Mouse (Mus musculus): ENCODE results near the gene Mpst.
A peak's percentile ranks its signal among the peaks of the same experiment; 100 is the strongest.

Mpst gene

GRCm38 (mm10) chr15:78406293-78406934 lies at the start of gene Mpst:
Mpst (plus strand) TSS chr15:78406416.
- DNase-seq (ENCODE audit: low spot score in 2 of 2) = peak; percentile 93

GRCm38 (mm10) chr15:78365916-78366315 lies 40.3 kb upstream of the Mpst start:
- no peak for DNase-seq (ENCODE audit: low spot score in 2 of 2)

- DNase-seq (ENCODE audit: low spot score in 2 of 2) = peak; percentile 37 to 56
Measured at GRCm38 (mm10) chr15:78366875-78367274, 39.3 kb upstream of the Mpst start.

DNA sequence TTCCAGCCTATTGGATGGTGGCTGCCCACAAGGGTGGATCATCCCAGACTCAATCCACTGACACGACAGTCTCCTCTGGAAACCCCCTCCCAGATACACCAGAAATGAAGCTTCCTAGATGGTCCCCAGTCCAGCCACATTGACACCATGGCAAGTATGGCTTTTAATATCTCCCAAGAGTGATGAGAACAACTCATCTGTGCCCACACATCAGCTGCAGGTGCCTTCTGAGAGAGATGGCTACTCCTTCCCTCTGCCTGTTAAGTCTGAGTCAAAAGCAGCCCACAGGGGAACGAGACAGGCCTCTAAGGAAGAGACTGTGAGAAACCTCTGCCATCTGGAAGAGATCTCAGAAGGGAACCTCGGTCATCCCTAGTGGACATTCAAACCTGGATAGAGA lies 38.4 kb upstream of the Mpst start:
- peak in 1 of 2 experiments; percentile 20 for DNase-seq (ENCODE audit: low spot score in 2 of 2)

- peak in 1 of 2 experiments; percentile 20 for DNase-seq (ENCODE audit: low spot score in 2 of 2)
Measured at GRCm38 (mm10) chr15:78368926-78369346, 37.3 kb upstream of the Mpst start.

DNA sequence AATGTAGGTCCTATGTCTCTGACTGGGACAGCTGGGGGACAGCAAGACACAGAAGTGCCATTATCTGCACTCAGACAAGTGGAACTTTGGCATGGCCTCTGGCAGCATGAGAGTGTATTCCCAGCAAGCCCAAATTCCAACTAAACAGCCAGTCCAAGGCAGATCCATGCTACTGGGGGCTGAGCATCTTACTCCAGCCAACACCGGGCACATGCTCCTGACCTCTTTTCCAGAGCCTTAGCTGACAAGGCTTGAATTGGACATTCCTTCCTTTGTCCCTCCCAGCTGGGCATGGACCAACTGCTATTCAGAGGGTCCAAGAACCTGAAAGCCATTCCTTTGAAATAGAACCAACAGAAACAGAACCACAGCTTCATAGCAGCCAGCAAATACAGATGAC lies 36.6 kb upstream of the Mpst start:
- peak in 1 of 2 experiments; percentile 36 for DNase-seq (ENCODE audit: low spot score in 2 of 2)

GRCm38 (mm10) chr15:78372796-78373195 lies 33.4 kb upstream of the Mpst start:
- DNase-seq (ENCODE audit: low spot score in 2 of 2) = no peak

DNA sequence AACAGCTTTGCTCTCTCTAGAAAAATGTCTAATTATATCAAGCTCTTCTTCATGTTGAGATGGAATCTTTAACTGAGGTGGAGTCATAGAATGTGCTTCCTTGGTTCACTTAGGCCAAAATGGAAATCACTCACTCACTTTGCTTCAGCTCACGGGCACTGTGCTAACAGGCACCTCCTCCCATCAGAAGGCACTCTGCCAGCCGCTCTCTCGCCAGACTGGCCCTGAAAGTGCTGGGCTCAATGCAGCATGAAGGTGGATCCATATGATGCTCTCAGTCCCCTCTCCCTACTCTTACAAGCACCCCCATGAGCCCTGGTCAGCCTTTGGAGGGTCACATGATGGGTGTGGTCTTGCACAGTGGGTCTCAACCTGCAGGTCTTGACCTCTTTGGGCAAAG lies 32.0 kb upstream of the Mpst start:
- DNase-seq (ENCODE audit: low spot score in 2 of 2) = peak in 1 of 2 experiments; percentile 56

GRCm38 (mm10) chr15:78377859-78378258 lies 28.4 kb upstream of the Mpst start:
- DNase-seq (ENCODE audit: low spot score in 2 of 2) = no peak

DNA sequence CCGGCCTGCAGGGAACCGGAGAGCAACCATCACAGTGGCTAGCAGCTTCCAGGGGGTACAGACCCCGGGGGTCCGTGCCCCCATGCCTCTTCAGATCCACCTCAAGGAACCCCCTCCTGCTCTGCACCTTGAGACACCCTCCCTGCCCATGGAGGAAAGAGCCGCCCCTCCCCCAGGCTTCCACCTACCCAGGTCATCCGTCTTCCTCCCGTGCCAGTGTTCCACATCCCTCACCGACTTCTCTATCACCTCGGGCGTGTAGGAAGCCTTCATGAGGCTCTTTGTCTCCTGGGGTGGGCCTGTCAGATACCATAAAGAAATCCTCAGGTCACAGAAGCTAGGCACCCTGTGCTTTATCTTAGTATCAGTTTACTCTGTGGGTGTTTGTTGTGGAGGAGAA lies 27.7 kb upstream of the Mpst start:
- DNase-seq (ENCODE audit: low spot score in 2 of 2) = no peak

DNA sequence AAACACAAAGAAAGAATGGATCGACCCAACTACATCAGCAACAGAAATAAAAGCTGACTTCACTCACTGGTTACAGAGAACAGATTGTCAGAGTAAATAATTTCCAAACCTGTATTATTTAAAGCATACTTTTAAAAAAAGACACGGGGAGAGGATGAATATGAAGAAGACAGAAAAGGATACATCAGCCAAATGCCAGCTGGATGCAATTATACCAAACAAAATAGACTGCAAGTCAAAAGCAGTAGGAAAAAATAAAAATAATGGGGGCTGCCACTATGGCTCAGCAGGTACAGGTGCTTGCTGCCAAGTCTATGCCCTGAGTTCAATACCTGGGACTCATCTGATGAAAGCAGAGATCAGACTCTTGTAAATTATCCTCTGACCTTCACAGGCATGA lies 26.0 kb upstream of the Mpst start:
- no peak for DNase-seq (ENCODE audit: low spot score in 2 of 2)

- peak in 1 of 2 experiments; percentile 29 for DNase-seq (ENCODE audit: low spot score in 2 of 2)
Measured at GRCm38 (mm10) chr15:78380741-78381140, 25.5 kb upstream of the Mpst start.

DNA sequence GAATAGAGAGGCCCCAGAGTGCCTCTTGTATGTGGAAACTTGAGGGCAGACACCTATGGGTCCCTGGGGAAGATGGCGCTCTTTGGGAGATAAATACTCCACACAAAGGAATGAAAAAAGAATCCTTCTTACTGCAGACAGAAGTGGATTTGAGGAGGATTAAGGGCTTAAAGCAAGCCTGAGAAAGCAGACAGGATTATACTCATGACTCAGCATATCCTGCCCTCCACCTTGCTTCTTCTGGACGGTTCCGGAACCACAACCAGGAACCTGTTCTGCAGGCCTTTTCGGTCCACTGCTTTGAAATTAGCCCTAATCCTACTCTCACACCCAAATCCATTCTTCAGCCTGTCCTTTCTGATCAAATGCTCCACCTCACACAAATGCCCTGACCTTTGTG lies 24.1 kb upstream of the Mpst start:
- no peak for DNase-seq (ENCODE audit: low spot score in 2 of 2)

GRCm38 (mm10) chr15:78383450-78384219 lies 22.6 kb upstream of the Mpst start:
- DNase-seq (ENCODE audit: low spot score in 2 of 2) = peak in 1 of 2 experiments; percentile 59

GRCm38 (mm10) chr15:78384220-78385116 lies 21.7 kb upstream of the Mpst start:
- DNase-seq (ENCODE audit: low spot score in 2 of 2) = peak in 1 of 2 experiments; percentile 51

DNA sequence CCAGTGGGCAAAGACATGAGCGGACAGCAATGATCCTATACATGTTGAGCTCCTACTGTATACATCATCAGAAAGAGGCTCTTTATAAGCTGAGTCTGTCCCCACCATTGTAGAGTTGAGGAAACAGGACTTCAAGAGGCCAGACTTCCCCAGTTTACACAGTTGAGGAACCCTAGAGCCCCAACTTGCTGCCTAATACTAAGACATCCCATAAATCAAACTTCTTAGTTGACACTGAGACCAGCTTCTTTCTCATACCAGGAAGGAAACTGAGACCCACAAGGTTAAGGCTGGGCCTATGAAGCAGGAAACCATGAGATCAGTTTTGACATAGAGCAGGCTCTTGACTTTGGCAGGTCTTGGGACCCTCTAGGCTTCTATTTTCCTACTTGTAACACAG lies 20.7 kb upstream of the Mpst start:
- DNase-seq (ENCODE audit: low spot score in 2 of 2) = no peak

DNA sequence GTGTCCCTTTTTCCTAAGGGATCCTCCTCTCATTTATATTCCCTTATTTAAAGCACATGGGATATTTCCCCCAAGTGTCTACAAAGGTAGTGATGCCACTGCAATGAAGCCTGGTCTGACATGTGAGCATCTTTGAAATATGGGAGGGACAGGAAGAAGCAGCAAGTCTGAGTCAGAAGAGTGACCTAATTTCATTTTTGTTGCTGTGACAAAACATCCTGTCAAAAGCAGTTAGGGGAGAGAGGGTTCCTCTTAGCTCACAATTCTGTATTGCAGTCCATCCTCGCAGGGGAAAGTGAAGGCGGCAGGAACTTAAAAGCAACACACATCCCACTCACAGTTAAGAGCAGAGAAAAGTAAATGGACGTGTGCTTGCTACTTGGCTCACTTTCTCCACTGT lies 15.4 kb upstream of the Mpst start:
- no peak for DNase-seq (ENCODE audit: low spot score in 2 of 2)

- DNase-seq (ENCODE audit: low spot score in 2 of 2) = no peak
Measured at GRCm38 (mm10) chr15:78395478-78395962, 10.7 kb upstream of the Mpst start, which contains the start of gene Tex33. Tex33 (minus strand) TSS chr15:78395912.

DNA sequence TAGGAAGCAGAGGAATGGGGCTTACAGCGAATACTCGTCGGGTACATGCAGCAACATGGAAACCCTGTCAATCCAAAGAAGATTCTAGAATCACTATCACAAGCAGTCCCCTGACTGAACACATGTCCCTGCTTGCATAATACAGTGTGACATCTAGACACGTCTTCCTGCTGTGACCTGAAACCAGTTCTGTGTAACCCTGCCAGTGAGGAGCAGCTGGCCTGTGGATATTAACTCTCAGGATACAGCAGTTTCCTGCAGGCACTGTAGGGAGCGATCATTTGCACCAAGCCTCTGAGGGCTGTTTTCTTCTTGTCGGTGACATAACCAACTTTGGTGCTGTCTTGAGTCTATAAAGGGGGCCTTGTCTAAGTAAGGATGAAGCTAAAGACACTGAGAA lies 4.9 kb upstream of the Mpst start:
- no peak for DNase-seq (ENCODE audit: low spot score in 2 of 2)

DNA sequence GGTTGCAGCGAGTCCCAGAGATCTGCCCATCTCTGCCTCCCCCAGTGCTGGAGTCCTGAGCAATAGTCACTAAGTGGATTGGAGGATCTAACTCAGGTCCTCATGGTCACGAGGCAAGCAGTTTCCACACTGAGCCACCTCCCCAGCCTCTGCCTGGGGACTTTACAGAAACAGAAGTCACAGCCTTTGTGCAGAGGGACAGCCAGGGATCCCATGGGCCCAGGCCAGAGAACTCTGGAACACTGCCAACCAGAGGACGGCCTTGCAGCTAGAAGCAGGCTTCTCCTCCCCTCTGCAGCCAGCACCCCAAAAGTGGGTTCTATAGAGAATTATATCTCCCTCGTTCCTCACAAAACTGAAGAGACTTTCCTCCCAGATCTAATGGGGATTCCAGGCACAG lies 4.3 kb upstream of the Mpst start:
- DNase-seq (ENCODE audit: low spot score in 2 of 2) = peak in 1 of 2 experiments; percentile 42

- no peak for DNase-seq (ENCODE audit: low spot score in 2 of 2)
Measured at GRCm38 (mm10) chr15:78402423-78402822, 3.8 kb upstream of the Mpst start.

DNA sequence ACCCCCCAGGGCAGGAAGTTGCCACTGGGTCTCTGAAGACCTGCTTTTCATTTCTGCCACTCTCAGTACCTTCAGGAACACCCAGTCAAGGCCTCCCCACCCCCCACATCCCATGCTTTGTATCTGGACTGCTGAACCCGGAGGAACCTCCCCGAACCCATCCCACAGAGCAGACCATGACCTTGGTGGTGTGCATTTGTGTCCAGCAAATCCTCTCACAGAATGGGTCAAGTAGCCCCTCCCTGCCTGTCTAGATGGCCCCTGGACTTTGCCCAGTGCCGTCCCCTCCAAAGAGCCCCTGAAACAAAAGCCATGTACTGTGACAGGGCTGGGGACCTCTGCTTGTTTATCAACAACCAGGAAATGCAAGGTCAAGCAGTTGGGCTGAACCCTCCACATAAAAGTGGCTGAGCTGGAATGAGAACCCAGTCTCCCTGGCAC lies 2.9 kb upstream of the Mpst start:
- no peak for DNase-seq (ENCODE audit: low spot score in 2 of 2)

Data from frontal cortex, postnatal 36 days (tissue).